Mouse (Mus musculus): ENCODE measurements around the gene Ccdc116.

DNA sequence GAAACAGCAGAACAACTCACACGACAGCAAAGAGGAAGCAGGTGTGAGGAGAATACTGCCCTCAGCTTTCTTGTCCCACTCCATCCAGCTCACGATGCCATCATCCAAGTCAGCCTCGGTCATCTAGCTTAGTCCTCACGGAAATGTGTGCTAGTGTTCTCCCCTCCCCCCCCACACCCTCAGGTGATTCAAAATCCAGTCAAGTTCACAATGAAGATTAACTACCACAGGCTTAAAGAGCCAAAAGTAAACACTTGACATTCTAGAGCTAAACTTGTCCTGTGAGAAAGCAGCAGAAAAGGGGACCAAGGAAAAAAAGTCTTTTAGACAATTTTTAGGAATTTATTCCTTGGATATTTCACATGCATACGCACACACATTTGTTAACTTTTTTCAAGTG lies 21.0 kb upstream of the Ccdc116 start:
- TF ChIP-seq CTCF (IDR thresholded peaks at IDR 0.05; ENCODE audit: extremely low read depth, insufficient read depth, low read length) (no peak), POLR2A (IDR thresholded peaks at IDR 0.05; ENCODE audit: extremely low read depth, insufficient read depth, low read length) (no peak)

Measured in cortical plate, adult 2 months (tissue).